Mouse (Mus musculus) liver, postnatal 0 days (tissue): Measurements from ENCODE around the gene Glcci1.

ENCODE experiments used
- CTCF ChIP-seq: sonication (generic); IDR thresholded peaks from 2 replicates; pipeline ENCODE4 v1.5.1; 2016; ENCODE audit warnings: antibody characterized with exemption, low read depth
- EP300 ChIP-seq: IDR thresholded peaks from 2 replicates; pipeline ENCODE4 v1.6.1; 2016; ENCODE audit warnings: antibody characterized with exemption, low read depth, mild to moderate bottlenecking

- TF ChIP-seq CTCF (no peak), EP300 (no peak)
These were observed 41.6 kb upstream of the Glcci1 start for GRCm38 (mm10) chr6:8467667-8468337.
